Mouse (Mus musculus) retina, postnatal 1 day (tissue): ENCODE results near the gene Gpr155.

Experiments used
- DNase-seq: peaks from one replicate; pipeline ENCODE4 v3.0.0-alpha.2; 2012

Gene Gpr155

DNA sequence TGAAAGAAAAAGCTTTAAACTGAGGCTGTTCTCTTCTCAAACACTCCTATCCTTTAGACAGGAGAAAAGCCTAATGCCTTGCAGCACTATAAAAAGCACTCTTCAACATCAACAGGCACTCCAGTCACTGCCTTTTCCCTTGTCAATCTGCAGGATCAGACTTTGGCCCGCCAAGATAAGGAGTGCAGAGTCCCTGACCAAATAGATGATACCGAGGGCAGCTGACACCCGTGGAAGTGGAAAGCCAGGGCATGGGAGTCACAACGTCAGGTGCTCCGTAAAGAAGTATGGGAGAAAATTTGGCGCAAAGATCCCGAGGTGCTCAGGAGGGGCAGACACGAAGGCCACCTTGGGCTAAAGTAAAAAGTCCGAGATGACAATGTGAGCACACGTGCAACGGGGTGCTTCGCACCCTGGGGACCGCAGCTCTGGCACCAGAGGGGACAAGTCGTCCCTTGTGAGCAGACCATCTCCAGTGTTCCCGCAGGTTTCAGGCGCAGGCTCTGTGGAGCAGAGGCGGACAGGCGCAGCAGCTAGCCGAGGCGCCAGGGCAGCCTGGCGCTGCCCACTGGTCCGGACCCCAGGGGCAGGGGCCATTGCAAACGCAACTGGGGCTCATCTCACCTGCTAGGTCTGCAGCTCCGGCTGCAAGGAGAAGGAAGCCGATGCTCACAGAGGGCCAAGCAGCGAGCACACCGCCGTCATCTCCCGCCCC, 574 bp downstream of the Gpr155 start:
- no peak for DNase-seq

DNA sequence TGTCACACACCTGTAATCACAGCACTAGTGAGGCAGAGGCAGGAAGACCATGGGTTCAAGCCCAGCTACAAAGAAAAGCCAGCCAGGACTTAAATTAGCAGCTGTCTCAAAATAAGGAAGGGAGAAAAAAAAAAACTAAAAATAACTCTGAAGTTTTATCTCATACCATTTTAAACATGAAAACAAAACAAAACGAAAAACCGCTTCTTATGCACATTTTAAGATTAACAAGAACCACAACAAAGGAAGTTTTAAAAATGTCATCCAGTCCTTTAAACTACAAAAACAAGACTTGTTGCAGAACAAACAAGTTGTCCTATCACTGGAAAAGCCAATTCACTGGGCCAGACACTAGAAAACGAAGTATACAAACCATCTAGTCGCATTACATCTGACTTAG, 1.2 kb downstream of the Gpr155 start:
- no peak for DNase-seq

DNA sequence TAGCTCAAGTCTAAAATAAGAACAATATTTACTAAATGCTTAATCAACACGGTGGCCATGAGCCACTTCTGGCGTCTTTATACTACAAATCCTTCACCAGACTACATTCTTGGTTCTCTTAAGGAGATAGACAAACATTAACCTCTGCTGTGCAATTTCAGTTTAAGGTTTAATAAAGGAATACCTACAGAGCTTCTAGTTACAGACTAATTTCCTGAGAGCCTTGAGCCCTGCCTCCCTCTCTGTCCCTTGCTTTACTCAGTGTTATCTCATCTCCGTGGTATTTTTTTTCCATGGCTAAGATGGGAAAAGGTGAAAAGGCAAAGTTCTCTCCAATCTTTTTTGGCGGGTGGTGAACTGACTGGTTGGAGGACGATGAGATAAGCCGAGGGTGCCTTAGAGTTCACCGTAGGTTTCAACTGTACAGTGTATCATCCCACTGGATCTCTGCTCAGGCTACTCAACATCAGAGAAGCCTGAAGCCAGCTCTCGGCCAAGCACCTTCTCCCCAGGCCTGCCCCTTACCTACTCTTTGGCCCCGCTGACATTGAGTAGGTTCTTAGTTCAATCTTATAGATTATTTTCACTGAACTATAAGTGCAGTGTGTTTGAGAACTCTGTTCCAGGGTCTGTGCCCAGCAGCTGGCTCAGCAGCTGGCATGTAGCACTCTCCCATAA, 5.9 kb downstream of the Gpr155 start:
- DNase-seq = no peak

DNA sequence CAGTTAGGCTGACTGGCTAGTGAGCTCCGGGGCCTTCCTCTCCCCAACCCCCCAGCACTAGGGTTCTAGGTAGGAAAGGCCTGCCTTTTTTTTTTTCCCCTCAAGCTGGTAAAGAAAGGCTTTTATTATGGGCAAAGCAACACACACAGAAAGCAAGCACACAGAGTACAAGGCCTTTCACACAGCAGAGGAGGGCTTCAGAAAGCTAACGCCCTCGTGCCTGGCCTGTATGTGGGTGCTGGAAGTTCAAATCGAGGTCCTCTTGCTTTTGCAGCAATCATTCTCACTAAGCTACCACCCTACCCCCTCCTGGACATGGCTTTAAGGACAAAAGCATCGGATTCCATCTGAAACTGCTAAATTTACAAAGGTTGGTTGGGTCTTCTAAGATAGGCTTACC, 6.7 kb downstream of the Gpr155 start:
- DNase-seq = no peak

DNA sequence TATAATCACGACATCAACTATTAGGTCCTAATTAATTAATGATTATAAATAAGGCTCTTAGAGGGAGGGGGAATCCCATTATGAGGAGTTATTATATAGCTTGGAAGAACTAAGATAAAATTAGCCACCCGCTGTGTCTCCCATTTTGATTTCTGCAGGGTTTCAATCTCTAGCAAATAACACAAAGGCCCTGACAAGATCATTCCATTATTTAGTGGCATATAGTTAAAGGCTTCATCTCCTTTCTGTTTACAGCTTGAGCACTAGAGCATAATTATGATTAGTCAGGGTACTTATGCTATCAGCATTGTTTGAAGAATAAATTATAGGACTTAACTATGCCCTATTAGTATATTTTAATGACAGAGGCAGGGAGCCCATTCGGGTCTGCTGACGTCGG, 8.0 kb downstream of the Gpr155 start:
- DNase-seq = no peak

DNA sequence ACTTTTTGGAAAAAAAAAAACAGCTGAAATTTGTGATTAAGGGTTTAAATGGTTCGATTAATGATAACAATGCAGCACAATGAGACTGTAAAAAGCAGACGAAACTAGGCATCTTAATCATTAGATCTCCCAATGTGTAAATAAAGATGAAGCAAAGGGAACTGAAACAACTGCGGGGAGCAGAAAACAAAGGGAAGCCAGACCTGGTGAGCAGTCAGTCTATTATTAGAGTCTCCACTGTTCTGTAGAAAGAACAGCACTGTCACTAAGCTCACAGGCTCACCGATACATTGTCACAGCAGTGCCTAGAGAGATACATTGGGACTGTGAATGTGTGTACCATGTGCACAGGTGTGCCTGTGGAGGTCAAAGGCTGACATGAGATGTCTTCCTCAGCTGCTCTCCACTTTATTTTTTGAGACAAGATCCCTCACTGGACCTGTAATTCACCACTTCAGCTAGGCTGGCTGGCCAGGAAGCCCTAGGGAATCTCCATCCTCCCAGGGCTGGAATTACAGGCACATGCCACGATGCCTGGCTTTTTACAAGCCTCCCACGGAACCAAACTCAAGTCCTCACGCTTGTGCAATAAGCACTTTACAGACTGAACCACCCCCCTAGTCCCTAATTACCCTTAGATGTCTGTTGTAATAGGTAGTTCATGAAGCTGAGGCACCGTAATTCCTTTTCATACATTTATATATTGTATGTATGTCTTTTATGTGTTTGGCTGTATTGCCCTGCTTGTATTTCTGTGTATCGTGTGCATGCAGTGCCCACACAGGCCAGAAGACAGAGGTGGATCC, 14.6 kb downstream of the Gpr155 start:
- no peak for DNase-seq

DNA sequence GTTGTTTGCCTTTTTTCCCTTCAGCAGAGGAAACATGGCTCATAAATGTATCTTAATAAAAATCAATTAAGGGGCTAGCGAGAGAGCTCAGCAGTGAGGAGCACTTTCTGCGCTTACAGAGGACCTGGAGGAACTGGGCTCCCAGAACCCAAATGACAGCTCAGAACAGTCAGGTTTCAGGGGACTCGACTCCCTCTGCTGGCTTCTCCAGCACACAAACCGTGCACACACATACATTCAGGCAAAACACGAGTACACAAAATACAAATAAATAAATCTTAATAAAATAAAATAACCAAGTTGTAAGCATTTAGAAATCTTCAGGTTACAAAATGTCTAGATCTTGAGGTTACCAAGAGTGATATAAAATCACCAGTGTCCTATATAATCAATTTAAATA, 22.9 kb downstream of the Gpr155 start:
- no peak for DNase-seq

DNA sequence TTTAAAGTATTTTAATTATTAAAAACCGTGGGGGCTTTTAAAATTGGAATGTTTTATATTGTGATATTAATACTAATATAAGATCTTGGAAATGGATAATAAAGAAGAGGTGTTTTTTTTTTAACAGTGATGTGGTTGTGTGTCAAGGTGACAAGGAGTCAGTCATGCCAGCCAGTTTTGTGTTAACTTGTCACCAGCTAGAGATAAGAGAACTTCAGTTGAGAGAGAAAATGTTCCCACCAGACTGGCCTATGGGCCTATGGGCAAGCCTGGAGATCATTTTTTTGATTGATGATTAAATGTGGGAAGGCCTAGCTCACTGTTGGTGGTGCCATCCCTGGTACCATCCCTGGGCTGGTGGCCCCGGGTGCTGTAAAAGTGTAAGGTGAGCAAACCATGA, 25.8 kb downstream of the Gpr155 start:
- DNase-seq = no peak

DNA sequence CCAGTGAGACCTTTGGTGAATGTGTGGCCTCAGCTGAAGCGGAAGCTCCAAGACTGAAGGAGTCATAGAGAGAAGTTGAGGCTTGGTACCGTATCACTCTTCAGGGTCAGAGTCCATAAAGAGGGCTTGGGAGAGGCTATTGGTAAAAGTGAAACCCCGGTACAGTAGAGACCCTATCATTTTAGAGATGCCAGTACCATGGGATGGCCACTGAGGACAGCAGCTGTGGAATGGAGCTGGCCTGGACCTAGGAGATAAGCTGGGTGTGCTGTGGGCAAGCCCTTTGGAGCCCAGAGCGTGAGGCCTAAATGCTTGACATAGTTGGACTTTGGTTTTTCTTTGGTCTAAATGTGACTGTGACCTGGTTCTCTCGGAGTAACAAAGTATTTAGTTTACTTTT, 26.4 kb downstream of the Gpr155 start:
- no peak for DNase-seq

DNA sequence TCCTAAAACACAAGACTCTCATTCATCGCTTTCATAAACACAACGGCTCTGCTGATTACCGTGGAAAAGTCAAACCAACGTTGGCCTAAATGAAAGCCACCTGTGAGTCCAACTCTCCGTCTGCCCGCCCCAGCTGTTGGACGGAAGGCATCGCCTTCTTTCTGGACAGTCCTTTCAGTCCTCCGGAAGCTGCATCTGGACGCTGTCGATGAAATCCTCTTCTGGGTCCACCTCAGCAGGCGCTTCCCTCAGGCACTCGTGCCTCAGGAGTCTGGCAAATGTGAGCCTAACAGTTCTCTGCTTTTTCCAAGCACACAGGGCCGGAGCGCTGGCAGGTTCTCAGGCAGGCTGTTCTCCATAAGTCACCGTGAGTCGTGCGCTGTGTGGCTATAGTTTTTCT, 29.4 kb downstream of the Gpr155 start:
- DNase-seq = no peak

DNA sequence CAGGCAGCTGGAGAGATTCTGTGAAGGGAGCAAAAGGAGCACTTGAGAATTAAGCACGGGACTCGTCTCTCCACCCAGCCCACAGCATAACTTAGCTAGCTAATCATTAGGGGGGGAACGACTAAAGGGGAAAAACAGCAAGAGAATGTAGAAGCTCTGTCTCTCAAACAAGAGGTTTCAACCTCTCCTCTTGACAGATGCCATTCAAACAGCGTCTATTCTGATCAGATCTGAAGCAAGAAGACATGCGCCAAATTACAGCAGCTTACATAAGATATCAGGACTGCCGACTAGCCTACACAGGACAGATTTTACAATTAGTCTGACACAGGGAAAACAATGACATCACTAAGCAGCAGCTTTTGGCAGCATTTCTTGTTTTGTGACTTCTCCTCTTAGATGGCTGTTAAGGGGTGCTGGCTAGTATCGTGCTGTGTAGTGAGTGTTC, 34.4 kb downstream of the Gpr155 start:
- peak; percentile 45 for DNase-seq

DNA sequence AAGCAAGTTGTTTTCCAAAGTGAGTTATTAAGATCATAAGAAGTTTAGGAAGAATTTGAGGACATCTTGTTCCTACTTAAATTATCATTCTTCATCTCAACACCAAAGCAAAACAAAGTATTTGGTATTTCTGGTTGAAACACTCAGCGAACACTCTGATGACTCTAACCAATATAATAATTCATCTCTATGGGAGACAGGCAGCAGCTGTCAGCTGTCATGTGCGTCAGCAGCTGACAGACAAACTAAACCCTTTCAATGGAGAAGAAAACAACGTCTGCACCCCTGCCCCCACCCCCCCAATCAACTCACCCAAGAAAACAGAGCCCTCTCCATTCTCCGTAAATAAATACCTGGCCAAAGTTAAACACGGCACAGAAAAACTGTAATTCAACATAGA, 34.9 kb downstream of the Gpr155 start:
- DNase-seq = no peak

DNA sequence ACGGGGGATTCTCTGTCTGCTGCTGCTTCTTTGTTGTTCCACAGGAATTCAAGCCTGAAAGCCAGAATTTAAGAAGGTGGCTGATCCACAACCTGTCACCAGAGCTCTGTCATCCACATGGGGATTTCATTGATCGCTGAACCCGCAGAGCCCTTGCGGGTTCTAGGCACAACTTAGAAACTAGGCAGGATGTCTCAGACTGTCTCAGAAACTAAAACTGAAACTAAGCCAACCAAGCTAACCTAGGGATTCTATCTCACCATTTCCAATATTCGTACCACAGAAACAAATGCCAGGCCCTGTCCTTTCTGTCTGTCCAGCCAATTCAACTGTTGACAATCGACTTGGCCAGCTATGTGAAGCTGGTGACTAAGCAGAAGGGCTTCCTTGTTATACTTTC, 38.2 kb downstream of the Gpr155 start:
- peak; percentile 4 for DNase-seq

DNA sequence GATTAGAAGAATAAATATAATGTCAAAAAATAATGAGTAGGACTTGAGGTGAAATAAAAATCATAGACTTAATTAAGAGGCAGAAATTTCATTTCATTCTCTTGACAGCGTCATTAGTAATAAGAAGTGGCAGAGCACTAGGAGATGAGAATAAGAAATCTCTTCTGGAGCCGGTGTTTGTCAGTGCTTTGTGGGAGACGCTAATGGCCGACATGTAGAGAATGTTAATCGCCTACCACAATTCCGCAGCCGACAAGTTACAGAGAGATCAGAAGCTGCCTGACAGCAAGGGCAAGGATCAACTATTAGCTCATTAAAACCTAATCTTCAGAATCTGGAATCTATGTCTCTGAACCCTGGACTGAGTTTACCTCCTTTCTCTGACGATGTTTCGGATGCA, 38.6 kb downstream of the Gpr155 start:
- peak; percentile 27 for DNase-seq

DNA sequence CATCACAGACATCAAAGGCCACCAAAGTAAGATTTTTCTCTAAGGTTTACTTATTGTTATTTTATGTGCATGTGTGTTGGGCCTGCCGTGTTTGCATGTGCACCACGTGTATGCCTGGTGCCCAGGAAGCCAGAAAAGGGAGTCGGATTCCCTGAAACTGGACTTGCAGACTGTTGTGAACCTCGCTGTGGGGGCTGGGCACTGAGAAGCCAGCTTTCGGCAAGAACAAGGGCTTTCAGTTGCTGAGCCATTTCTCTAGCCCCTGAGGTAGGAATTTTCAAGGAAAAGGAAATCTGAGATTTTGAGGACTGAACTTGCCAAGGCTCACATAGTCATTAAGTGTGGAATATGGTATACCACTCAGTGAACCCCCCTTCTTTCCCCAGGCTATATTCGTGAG, 39.2 kb downstream of the Gpr155 start:
- peak; percentile 10 for DNase-seq

DNA sequence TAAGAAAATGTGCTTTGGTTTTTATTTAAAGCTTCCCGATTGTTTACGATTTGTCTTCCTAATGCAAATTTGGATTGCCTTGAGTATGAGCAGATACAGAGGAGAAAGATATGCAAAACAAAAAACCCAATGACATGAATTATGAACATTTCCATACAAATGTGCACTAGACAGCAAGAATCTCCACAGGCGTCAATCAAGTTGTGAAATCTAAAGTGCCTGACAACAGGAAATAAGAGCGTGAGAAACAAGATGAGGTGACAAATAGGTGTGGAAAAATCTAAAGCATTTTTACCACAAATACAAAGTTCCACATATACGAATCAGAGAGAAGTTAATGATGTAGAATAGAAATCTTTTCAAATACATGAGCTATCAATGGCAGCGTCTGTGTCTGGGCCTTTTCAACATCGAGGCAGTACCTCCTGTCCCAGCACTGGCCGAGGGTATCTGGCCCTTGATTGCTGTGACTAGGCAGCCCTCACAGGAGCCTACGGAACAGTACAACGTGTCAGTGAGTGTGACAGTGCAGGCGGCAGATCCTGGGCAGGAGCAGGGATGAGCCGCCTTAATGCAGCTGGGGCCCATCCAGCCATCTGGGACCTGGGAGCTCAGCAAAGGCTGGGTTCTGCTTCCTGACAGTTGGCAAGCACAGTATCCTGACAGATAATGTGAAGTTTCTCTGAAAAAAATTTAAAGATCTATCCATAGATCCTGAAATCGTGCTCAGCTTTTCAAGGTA, 39.9 kb downstream of the Gpr155 start:
- DNase-seq = peak; percentile 32

DNA sequence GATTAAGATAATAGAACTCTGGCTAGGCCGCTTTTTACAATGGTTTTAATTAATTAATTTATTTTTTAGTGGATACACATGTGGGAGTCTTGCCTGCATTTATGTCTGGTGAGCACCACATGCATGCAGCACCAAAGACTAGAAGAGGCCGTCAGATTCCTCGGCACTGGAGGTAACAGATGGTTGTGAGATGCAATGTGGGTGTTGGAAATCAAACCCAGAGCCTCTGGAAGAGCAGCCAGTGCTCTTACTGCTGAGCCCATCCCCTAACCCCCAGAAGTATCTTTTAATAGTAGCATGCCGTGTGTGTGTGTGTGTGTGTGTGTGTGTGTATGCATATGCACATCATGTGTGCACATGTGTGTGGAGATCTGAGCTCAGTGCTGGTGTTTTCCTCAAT, 41.2 kb downstream of the Gpr155 start:
- no peak for DNase-seq

DNA sequence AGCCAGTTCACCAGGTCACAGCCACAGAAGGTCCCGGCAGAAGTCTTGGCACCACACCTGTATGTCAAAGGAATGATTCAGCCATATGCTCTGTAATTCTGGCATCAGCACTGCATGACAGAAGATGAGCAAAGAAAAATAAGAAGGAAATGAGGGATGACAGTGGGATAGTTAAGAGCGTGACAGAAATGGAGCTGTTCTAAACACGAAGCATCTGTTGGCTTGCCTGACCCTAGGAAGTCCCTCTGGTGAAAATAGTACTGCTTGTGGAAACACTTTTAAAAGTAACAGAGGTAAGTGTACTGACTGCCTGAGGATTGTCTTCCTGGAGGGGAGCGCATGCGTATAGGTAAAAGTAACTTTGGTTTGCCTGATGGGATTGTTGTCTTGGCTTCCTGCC, 42.7 kb downstream of the Gpr155 start:
- DNase-seq = no peak

DNA sequence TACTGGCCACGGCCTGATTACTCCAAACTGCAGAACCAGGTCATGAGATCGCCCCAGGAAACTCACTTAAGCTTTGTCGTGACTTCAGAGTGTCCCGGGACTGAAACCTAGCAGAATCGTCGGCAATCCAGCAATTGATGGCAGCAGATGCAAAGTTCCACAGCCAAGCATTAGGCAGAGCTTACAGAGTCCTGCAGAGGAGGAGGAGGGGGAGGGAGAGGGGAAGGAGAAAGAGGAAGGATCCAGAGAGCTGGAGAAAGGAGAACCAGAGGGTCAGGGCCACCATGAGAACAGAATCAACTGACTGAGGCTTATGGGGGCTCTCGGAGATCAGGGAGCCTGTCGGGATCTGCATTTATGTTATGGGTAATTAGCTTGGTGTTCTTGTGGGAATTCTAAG, 48.0 kb downstream of the Gpr155 start:
- no peak for DNase-seq

DNA sequence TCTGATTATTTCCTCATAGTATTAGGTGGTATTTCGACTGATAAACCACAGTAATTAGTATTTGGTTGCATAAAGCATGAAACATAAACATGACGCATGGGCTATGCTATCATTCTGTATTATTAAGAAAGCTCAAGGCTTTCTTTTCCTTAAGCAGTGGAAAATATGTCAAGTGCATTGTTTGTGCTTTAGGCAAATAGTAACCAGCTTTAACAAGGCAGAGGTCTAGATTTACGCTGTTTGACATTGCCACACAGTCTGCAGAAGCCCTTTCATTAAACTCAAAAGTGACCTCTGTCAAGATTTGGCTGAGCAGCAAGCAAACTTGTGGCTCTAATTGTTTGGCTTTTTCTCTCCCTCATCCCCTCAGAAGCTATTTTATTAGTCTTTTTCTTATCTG, 50.4 kb downstream of the Gpr155 start:
- DNase-seq = no peak

DNA sequence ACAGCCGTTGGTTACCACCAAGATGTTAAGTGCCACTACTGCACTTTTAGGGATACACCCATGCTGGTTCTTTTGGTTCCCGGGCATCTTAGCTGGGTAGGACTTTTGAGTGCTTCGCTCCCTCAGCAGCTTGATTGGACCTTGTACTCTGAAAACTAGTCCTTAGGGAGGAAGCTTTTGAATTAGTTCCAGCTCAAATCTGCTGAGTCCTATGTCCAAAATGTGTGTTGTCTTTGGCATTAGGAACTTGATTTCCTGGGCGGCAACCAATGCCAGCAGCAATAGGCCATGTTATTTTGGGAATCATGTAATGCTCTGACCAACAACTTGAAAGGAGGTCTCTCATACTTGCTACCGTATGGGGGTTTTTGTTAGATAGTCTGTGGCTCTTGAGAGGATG, 60.5 kb downstream of the Gpr155 start:
- no peak for DNase-seq

DNA sequence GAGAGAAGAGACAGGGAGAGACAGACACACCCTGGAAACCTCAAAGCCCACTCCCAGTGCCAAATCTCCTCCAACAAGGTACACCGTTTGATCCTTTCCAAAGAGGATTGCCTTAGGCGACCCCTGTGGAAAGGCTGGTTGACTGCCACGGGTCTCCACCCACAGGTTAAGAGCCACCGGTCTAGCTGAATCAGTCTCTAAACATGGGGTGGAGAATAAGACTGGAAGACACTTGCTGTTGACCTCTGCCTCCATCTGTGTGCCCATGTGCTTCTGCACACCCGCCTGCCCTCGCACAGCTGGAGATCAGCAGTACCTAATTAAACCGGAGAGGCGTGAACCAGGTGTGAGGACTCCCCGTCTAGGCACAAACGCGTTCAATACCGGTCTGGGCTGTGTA, 63.4 kb downstream of the Gpr155 start:
- no peak for DNase-seq

DNA sequence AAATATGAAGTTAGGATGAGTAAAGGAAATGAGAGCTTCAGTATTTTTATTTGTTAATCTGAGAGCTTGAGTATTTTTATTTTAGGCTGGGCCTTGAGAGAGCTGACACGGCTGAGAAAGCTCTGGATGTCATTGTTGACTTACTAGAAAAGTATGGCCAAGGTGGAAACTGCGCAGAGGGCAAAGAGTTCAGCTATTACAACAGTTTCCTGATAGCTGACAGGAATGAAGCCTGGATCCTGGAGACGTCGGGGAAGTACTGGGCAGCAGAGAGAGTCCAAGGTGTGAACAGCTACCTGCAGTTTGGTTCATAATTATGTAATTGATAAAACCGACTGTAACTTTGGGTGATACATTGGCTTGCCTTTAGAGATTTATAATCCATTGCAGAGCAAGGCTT, 67.2 kb downstream of the Gpr155 start:
- no peak for DNase-seq
